Mouse (Mus musculus): Measurements from ENCODE around the gene Selenon. TPM values are rescaled to one million over a fixed set of nuclear protein-coding genes. Genes with fewer than 3 reads are reported as not detected.

The Selenon gene
- polyA plus RNA-seq, 2 experiments: 48.5 to 68.5 TPM

- 4% methylated on average over 5 of the region's 5 CpGs for WGBS
- peaks cover 97% of the 10 kb centered on the region for H3K36me3 ChIP-seq (ENCODE audit: control insufficient read depth, insufficient read depth, low read length)
Observed at GRCm38 (mm10) chr4:134543261-134543660, 8.7 kb downstream of the Selenon start.

GRCm38 (mm10) chr4:134542726-134543125 lies 9.2 kb downstream of the Selenon start:
- Histone ChIP-seq H3K27ac (replicated peaks; ENCODE audit: low read depth, low read length) (no peak overlapping the region), H3K9me3 (ENCODE audit: control insufficient read depth, low read length) (no peaks in the 10 kb centered on the region), H3K4me2 (replicated peaks; ENCODE audit: low read depth, low read length, severe bottlenecking) (no peak overlapping the region), H3K9ac (ENCODE audit: low read depth, low read length, severe bottlenecking) (no peak overlapping the region), H3K27me3 (ENCODE audit: control insufficient read depth, insufficient read depth, low read length) (no peaks in the 10 kb centered on the region), H3K36me3 (ENCODE audit: control insufficient read depth, insufficient read depth, low read length) (peaks cover 93% of the 10 kb centered on the region), H3K4me3 (replicated peaks; ENCODE audit: low read length) (no peak overlapping the region), H3K4me1 (ENCODE audit: control insufficient read depth, insufficient read depth, low read length) (no peaks in the 10 kb centered on the region)
- no peak for TF ChIP-seq POLR2A (IDR thresholded peaks at IDR 0.05; ENCODE audit: borderline replicate concordance, extremely low read depth, insufficient read depth, insufficient read length)
- ATAC-seq (ENCODE audit: low FRiP score, low read depth): no peak
- WGBS: 92% methylated on average over 9 of the region's 9 CpGs
- no peak for DNase-seq (ENCODE audit: low spot score)

More at GRCm38 (mm10) chr4:134543261-134543660, 8.7 kb downstream of the Selenon start:
- Histone ChIP-seq H3K4me1 (ENCODE audit: control insufficient read depth, insufficient read depth, low read length) (no peaks in the 10 kb centered on the region), H3K27ac (replicated peaks; ENCODE audit: low read depth, low read length) (no peak overlapping the region), H3K9ac (ENCODE audit: low read depth, low read length, severe bottlenecking) (no peak overlapping the region), H3K9me3 (ENCODE audit: control insufficient read depth, low read length) (no peaks in the 10 kb centered on the region), H3K4me3 (replicated peaks; ENCODE audit: low read length) (no peak overlapping the region), H3K4me2 (replicated peaks; ENCODE audit: low read depth, low read length, severe bottlenecking) (no peak overlapping the region), H3K27me3 (ENCODE audit: control insufficient read depth, insufficient read depth, low read length) (no peaks in the 10 kb centered on the region)
- DNase-seq (ENCODE audit: low spot score): peak; percentile 89
- ATAC-seq (ENCODE audit: low FRiP score, low read depth): peak; percentile 74
- TF ChIP-seq POLR2A (IDR thresholded peaks at IDR 0.05; ENCODE audit: borderline replicate concordance, extremely low read depth, insufficient read depth, insufficient read length): no peak

DNA sequence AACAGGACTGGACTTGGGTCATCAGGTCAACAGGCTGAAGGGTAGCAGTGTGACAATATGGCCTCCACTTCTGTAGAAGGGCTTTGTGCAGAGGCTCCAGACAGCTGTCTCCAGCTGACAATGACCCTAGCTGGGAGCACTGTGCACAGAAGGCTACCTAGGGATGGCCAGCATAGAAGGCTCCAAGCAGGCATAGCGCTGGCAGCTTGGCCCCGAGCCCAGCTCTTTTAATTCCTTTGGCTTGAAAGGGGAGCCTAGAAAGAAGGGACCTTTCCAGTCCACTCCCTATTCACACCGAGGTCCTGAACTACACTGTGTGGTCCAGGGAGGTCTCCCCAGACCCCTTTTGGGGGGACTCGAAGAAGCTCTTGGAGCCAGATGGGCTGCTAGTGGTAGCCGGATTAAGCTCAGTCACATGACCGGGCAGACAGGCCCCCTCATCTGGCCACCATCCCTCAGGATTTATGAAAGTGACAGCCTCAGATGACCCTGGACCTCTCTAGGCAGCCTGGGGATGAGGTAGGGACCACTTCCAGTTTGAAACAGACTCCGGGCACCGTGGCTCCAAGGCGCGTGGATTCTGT lies 12.9 kb downstream of the Selenon start:
- WGBS: 87% methylated on average over 10 of the region's 10 CpGs
- no peak overlapping the region for H3K27ac ChIP-seq (replicated peaks; ENCODE audit: low read depth, low read length)
- ATAC-seq (ENCODE audit: low FRiP score, low read depth) (no peak), DNase-seq (ENCODE audit: low spot score) (no peak)
- H3K36me3 ChIP-seq (ENCODE audit: control insufficient read depth, insufficient read depth, low read length): peaks cover 57% of the 10 kb centered on the region
- H3K27me3 ChIP-seq (ENCODE audit: control insufficient read depth, insufficient read depth, low read length): no peaks in the 10 kb centered on the region
- peaks cover 4% of the 10 kb centered on the region for H3K4me1 ChIP-seq (ENCODE audit: control insufficient read depth, insufficient read depth, low read length)
- no peaks in the 10 kb centered on the region for H3K9me3 ChIP-seq (ENCODE audit: control insufficient read depth, low read length)
- H3K9ac ChIP-seq (ENCODE audit: low read depth, low read length, severe bottlenecking): no peak overlapping the region
- no peak for TF ChIP-seq POLR2A (IDR thresholded peaks at IDR 0.05; ENCODE audit: borderline replicate concordance, extremely low read depth, insufficient read depth, insufficient read length)
- no peak overlapping the region for H3K4me3 ChIP-seq (replicated peaks; ENCODE audit: low read length)
- H3K4me2 ChIP-seq (replicated peaks; ENCODE audit: low read depth, low read length, severe bottlenecking): no peak overlapping the region

DNA sequence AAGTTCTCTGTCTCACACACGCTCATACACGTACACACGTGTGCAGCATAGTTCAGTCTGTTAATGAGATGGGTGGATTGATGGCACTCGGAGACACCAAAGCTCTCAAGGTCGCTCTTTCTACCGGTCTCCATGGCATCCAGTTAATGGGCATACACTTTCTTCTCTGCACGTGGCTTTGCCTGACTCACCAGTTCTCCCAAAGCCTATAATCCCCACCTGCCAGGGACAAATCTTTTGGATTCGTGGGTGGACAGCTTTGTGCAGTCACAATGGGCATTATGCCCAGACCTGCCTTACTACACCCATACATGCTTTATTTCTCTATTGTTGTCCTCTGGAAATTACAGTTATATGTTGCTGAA lies 16.2 kb downstream of the Selenon start:
- peaks cover 38% of the 10 kb centered on the region for H3K36me3 ChIP-seq (ENCODE audit: control insufficient read depth, insufficient read depth, low read length)
- H3K27ac ChIP-seq (replicated peaks; ENCODE audit: low read depth, low read length): peak overlapping the region; percentile 79; the same call in 1 of the 2 replicates
- ATAC-seq (ENCODE audit: low FRiP score, low read depth) (0 out of 2 replicates have a peak, but pooled peaks have one; percentile 1), DNase-seq (ENCODE audit: low spot score) (no peak)
- H3K9ac ChIP-seq (ENCODE audit: low read depth, low read length, severe bottlenecking): peak overlapping the region; percentile 83
- peaks cover 12% of the 10 kb centered on the region for H3K4me1 ChIP-seq (ENCODE audit: control insufficient read depth, insufficient read depth, low read length)
- H3K4me3 ChIP-seq (replicated peaks; ENCODE audit: low read length): peak overlapping the region; percentile 97
- WGBS: 8% methylated on average over 8 of the region's 8 CpGs
- H3K27me3 ChIP-seq (ENCODE audit: control insufficient read depth, insufficient read depth, low read length): no peaks in the 10 kb centered on the region
- TF ChIP-seq POLR2A (IDR thresholded peaks at IDR 0.05; ENCODE audit: borderline replicate concordance, extremely low read depth, insufficient read depth, insufficient read length): no peak
- H3K4me2 ChIP-seq (replicated peaks; ENCODE audit: low read depth, low read length, severe bottlenecking): peak overlapping the region; percentile 92
- no peaks in the 10 kb centered on the region for H3K9me3 ChIP-seq (ENCODE audit: control insufficient read depth, low read length)

- H3K27me3 ChIP-seq (ENCODE audit: control insufficient read depth, insufficient read depth, low read length): no peaks in the 10 kb centered on the region
- peak within 1 kb of the TSS; percentile 79 for H3K27ac ChIP-seq (replicated peaks; ENCODE audit: low read depth, low read length)
- H3K4me1 ChIP-seq (ENCODE audit: control insufficient read depth, insufficient read depth, low read length): peaks cover 12% of the 10 kb centered on the region
- peak within 1 kb of the TSS; percentile 97 for H3K4me3 ChIP-seq (replicated peaks; ENCODE audit: low read length)
- WGBS: under 1% methylated on average over 31 of the region's 71 CpGs
- peak within 1 kb of the TSS; percentile 92 for H3K4me2 ChIP-seq (replicated peaks; ENCODE audit: low read depth, low read length, severe bottlenecking)
- no peaks in the 10 kb centered on the region for H3K9me3 ChIP-seq (ENCODE audit: control insufficient read depth, low read length)
- ATAC-seq (ENCODE audit: low FRiP score, low read depth) (peak; percentile 97), DNase-seq (ENCODE audit: low spot score) (peak; percentile 97)
- H3K9ac ChIP-seq (ENCODE audit: low read depth, low read length, severe bottlenecking): peak within 1 kb of the TSS; percentile 83
- H3K36me3 ChIP-seq (ENCODE audit: control insufficient read depth, insufficient read depth, low read length): peaks cover 38% of the 10 kb centered on the region
- 0 out of 2 replicates have a peak, but pooled peaks have one; percentile 59 for TF ChIP-seq POLR2A (IDR thresholded peaks at IDR 0.05; ENCODE audit: borderline replicate concordance, extremely low read depth, insufficient read depth, insufficient read length)
Observed at GRCm38 (mm10) chr4:134534932-134535786, 16.8 kb downstream of the Selenon start, which contains the start of gene Mtfr1l. Mtfr1l (minus strand) TSS chr4:134535387.

All from limb, embryonic 14.5 days (tissue).